Mouse (Mus musculus) erythroblast, embryonic 14.5 days (primary cell): ENCODE measurements around the gene Pou6f2.

Experiments used
- GATA1 ChIP-seq: IDR thresholded peaks from 2 replicates; pipeline ENCODE4 v1.6.1; 2012; ENCODE audit warnings: low read length, inconsistent platforms, mixed read lengths
- TAL1 ChIP-seq: IDR thresholded peaks from 3 replicates; pipeline ENCODE4 v1.6.1; 2012; ENCODE audit warnings: low read length, inconsistent platforms, mixed read lengths

DNA sequence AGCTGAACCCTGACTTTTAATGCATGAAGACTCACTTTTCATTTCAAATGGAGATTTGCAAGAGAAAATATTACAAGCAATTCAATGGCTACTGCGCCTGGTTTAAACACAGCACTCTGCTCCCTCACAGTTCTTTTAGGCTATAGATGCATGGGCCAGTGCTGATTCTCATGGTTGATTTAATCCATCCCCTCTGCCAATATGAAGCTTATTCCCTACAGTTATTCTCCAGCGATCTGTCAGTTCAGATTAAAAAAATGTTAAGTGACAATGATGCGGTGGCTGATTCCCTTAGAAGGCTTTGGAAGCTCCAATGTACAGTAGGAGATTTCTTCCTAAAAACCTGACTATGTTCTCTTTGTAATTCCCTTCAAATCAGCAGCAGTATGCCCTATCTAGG lies 144.4 kb downstream of the Pou6f2 start:
- TF ChIP-seq GATA1, result no peak
- no peak for TF ChIP-seq TAL1
